In the genomic region with DNA sequence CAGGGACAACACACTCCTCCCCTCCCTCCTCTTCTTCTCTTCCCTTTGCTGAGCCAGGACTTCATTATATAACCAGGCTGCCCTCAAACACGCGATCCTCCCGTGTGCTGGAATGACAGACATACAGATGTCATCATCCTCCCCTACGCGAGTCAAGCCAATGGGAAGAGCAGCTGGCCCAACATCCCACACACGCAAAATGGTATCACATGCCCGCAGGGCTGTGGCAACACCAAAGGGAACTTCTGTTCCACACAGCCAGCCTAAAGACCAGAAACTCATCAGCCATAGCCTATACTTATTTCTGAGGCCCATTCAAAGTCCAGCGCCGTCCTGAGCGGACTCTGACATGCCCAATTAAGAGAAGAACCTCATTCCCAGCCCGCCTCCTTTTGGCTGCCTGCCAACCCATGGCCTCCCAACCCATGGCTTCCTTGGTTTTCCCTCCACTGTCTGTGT, we compare ENCODE assay signal across 13 mouse cellular contexts. TPM values are rescaled to one million over a fixed set of nuclear protein-coding genes. Genes with fewer than 3 reads are reported as not detected.
DNase-seq lines count a peak whose midpoint lies in the region; TF ChIP-seq lines count a peak whose summit lies in the region.
"Had no signal": no experiment of that assay in that cellular context is flagged by ENCODE, and none has a peak within 500 bp of the region (broad histone marks: within the 10 kb centered on the region; RNA-seq: fewer than 3 reads in every experiment).

No protein-coding gene starts in this region.

- H3K4me3 ChIP-seq in cortical plate, adult 2 months (ENCODE audit: insufficient read depth, low read length) = no peak overlapping the region
- H3K4me3 ChIP-seq: forebrain, embryonic 10.5 days; limb, embryonic 12.5 days; neural tube, embryonic 12.5 days had no signal

- peak overlapping the region; percentile 72 for H3K27ac ChIP-seq in cortical plate, adult 2 months (ENCODE audit: insufficient read depth, low read length)
- H3K27ac ChIP-seq: forebrain, embryonic 10.5 days; hindbrain, embryonic 14.5 days; limb, embryonic 12.5 days; neural tube, embryonic 12.5 days had no signal

- no peak for TF ChIP-seq CTCF in cortical plate, adult 2 months (IDR thresholded peaks at IDR 0.05; ENCODE audit: extremely low read depth, insufficient read depth, low read length)

- peaks cover 13% of the 10 kb centered on the region for H3K4me1 ChIP-seq in cortical plate, adult 2 months (ENCODE audit: control insufficient read depth, insufficient read depth, low read length)
- H3K4me1 ChIP-seq: neural tube, embryonic 12.5 days had no signal

- 0 out of 2 replicates have a peak, but pooled peaks have one; percentile 2 for TF ChIP-seq POLR2A in cortical plate, adult 2 months (IDR thresholded peaks at IDR 0.05; ENCODE audit: extremely low read depth, insufficient read depth, low read length)

- DNase-seq in layer of hippocampus, adult 11-12 months (ENCODE audit: low spot score) = peak; percentile 62
- no peak for DNase-seq in layer of hippocampus, postnatal 25 days (ENCODE audit: extremely low spot score in 1 of 2, low spot score in 1 of 2)
- DNase-seq in cerebellum, adult 18-20 months = peak; percentile 42 to 55
- DNase-seq in left cerebral cortex, adult 9 months (ENCODE audit: low spot score in 2 of 2) = peak; percentile 70 to 76
- DNase-seq in thymus, postnatal 36 days = no peak
- no peak for DNase-seq in gastrocnemius, postnatal 25 days
- DNase-seq in adipocyte (ENCODE audit: low spot score) = no peak

RNA-seq across cellular contexts. Expression of a gene that starts 40.0 kb away (rescaled TPM):
- total RNA-seq in layer of hippocampus, postnatal 25 days (2021) = 100 to 1,000 TPM; 261 to 272 TPM
- polyA plus RNA-seq in cortical plate, adult 2 months (2012; rRNA removed) = 184 and 196 TPM in 2 replicates
- total RNA-seq in gastrocnemius, postnatal 25 days (2021) = under 1 TPM; 0.26 to 0.40 TPM
- polyA plus RNA-seq: activated CD4-positive, CD25-positive, alpha-beta regulatory T cell, adult 4 months had no signal

Comparison
In these comparisons a context has a peak if more than half of its experiments do, and no peak if none do; other contexts are left out.
1. DNase-seq: peak in layer of hippocampus, adult 11-12 months (single experiment), cerebellum, adult 18-20 months (2 of 2) and left cerebral cortex, adult 9 months (2 of 2); none in layer of hippocampus, postnatal 25 days (0 of 2), thymus, postnatal 36 days (0 of 2), gastrocnemius, postnatal 25 days (single experiment) and adipocyte (single experiment).
2. RNA of a gene that starts 40.0 kb away (total RNA-seq): 261 to 272 TPM in layer of hippocampus, postnatal 25 days; 0.26 to 0.40 TPM in gastrocnemius, postnatal 25 days; every median in the first group is over 100 times any median in the second.